Mouse (Mus musculus) midbrain, postnatal 0 days (tissue): ENCODE data around the gene Khk. TPM values are rescaled to one million over a fixed set of nuclear protein-coding genes. Genes with fewer than 3 reads are reported as not detected.

Experiments used
- ATAC-seq: fragments of 200-750 bp; cut with Nextera tagmentation; 2 replicates; pipeline ENCODE4 v1.8.0; 2017; ENCODE audit warnings: moderate number of reproducible peaks, mild to moderate bottlenecking, moderate TSS enrichment, moderate library complexity; ENCODE audit not compliant: low FRiP score
- DNase-seq: peaks from one replicate; pipeline ENCODE4 v3.0.0-alpha.2; 2015; ENCODE audit warnings: low spot score
- H3K27ac ChIP-seq: fragments of 300-500 bp; sonication (generic); 2 replicates; pipeline ENCODE4 v1.5.1; 2014; ENCODE audit warnings: low read depth, mild to moderate bottlenecking, low read length, mixed read lengths
- H3K27me3 ChIP-seq: fragments of 300-500 bp; sonication (generic); 2 replicates; pipeline ENCODE4 v1.6.1; 2014; ENCODE audit warnings: low read length, control low read depth, mixed read lengths; ENCODE audit not compliant: insufficient read depth
- H3K36me3 ChIP-seq: fragments of 300-500 bp; sonication (generic); 2 replicates; pipeline ENCODE4 v1.6.1; 2014; ENCODE audit warnings: low read length, control low read depth, mixed read lengths; ENCODE audit not compliant: insufficient read depth
- H3K4me1 ChIP-seq: fragments of 300-500 bp; sonication (generic); 2 replicates; pipeline ENCODE4 v1.6.1; 2014; ENCODE audit warnings: mild to moderate bottlenecking, control low read depth, antibody characterized with exemption, low read length, mixed read lengths; ENCODE audit not compliant: insufficient read depth
- H3K4me2 ChIP-seq: fragments of 300-500 bp; sonication (generic); 2 replicates; pipeline ENCODE4 v1.6.1; 2014; ENCODE audit warnings: low read depth, mild to moderate bottlenecking, low read length, mixed read lengths; ENCODE audit not compliant: poor library complexity, severe bottlenecking
- H3K4me3 ChIP-seq: fragments of 300-500 bp; sonication (generic); 2 replicates; pipeline ENCODE4 v1.5.1; 2014; ENCODE audit warnings: low read depth, mild to moderate bottlenecking, low read length, moderate library complexity
- H3K9ac ChIP-seq: fragments of 300-500 bp; sonication (generic); replicated peaks from 2 replicates; pipeline ENCODE4 v1.6.1; 2014; ENCODE audit warnings: mild to moderate bottlenecking, low read length, moderate library complexity, mixed read lengths; ENCODE audit not compliant: poor library complexity, severe bottlenecking
- H3K9me3 ChIP-seq: fragments of 300-500 bp; sonication (generic); 2 replicates; pipeline ENCODE4 v1.6.1; 2016; ENCODE audit warnings: low read length, control low read depth
- CTCF ChIP-seq: IDR thresholded peaks from 2 replicates; pipeline ENCODE4 v1.5.1; 2016; ENCODE audit warnings: antibody characterized with exemption, mild to moderate bottlenecking
- WGBS: fragments of 180-500 bp; shearing (Covaris S2); extraction: QIAGEN DNeasy Blood & Tissue Kit; methylation state at CpG from one replicate; pipeline ENCODE4 v1.1.7; 2014; 5-methylcytosine and 5-hydroxymethylcytosine counted together
- polyA plus RNA-seq: library from polyadenylated mRNA; unstranded; fragments of >200 nt; fragmentation: Nextera tagmentation; extraction: Ambion mirVana; gene quantifications from 2 replicates; pipeline ENCODE4 v1.2.1, GENCODE M21; 2015
- total RNA-seq: library from RNA; depleted of rRNA; stranded (reverse); fragments of >200 nt; gene quantifications from 2 replicates; pipeline ENCODE4 v1.2.3, GENCODE M21; 2014

Khk gene
- total and polyA plus RNA-seq, 2 experiments from 2014 or later: 1.4 to 17.6 TPM

DNA sequence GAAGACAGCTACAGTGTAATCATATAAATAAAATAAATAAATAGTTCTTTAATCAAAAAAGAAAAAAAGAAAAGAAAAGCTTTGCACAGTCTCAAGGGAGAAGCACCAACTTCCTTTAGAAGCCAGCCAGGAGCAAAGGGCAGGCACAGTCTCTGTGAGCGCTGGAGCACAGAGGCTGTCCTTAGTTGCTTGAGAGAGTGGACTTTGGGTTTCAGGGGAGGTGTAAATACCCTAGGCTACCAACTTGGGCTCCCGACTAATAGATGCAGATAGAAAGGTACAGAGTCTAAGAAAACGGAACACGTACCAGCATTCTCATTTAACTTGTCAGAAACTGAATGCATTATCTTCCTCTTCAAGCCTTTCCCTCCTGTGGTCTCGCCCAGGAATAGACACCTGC is 27.4 kb downstream of the Khk start:
- Histone ChIP-seq H3K27ac (no peak overlapping the region), H3K9me3 (no peaks in the 10 kb centered on the region), H3K4me3 (no peak overlapping the region), H3K36me3 (peaks cover 15% of the 10 kb centered on the region), H3K4me1 (peaks cover 7% of the 10 kb centered on the region; the same call in 1 of the 2 replicates), H3K27me3 (no peaks in the 10 kb centered on the region), H3K4me2 (peak overlapping the region; percentile 91; the same call in 1 of the 2 replicates), H3K9ac (no peak overlapping the region)
- WGBS: 86% methylated on average over 5 of the region's 5 CpGs
- no peak for TF ChIP-seq CTCF
- no peak for ATAC-seq
- DNase-seq: no peak

DNA sequence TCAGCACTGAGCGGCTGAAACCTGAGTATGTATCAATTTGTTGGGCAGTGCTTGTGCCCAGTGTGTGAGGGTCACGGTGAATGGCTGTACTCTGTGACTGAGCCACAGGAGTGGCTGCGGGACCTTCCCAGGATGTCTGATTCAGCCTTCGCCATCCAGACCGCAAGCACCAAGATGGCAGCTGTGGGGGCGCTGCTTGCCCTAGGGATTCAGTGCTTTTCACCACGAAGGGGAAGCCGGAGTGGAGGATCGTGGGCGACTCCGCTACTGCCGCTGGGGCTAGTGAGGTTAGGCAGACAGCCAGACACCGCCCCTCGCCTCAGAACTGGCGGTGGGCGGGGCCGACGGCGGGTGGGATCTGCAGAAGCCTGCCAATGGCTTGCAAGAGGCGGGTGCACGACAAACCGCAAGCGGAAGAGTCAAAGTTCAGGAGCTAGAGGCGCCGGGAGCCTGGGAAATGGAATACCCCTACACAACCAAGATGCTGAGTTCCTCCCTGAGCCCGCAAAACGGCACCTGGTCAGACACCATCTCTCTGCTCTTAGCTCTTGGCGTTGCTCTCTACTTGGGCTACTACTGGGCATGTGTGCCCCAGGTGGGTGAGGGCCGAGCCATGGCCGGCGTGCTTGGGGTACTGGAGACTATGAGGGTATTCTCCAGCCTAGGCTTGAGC is 28.6 kb downstream of the Khk start:
- Histone ChIP-seq H3K4me3 (peak overlapping the region; percentile 45), H3K9me3 (no peaks in the 10 kb centered on the region), H3K4me1 (peaks cover 3% of the 10 kb centered on the region; the same call in 1 of the 2 replicates), H3K36me3 (peaks cover 26% of the 10 kb centered on the region), H3K9ac (peak overlapping the region; percentile 57), H3K4me2 (peak overlapping the region; percentile 91), H3K27ac (peak overlapping the region; percentile 67), H3K27me3 (no peaks in the 10 kb centered on the region)
- peak; percentile 80 for ATAC-seq
- peak; percentile 94 for DNase-seq
- peak; percentile 54 for TF ChIP-seq CTCF
- WGBS: under 1% methylated on average over 31 of the region's 31 CpGs

DNA sequence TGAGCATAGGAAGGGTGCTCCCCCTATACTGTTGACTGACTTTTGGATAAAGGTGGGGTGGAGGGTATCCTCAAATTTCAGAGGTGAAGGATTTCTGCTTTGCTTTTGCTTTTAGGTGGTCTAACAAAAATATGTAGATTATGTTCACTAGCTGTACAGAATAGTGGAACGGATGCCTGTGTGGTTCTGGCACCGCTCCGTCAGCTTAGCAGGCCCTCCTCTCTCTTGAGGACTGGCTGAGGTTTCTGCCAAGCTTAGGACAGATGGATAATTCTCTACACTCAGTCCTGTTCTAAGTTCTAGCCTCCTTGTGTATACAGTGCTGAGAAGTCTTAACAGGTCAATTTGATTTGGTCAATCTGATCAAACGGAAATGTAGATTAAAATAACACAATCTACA is 29.2 kb downstream of the Khk start:
- H3K4me2 ChIP-seq: peak overlapping the region; percentile 91
- H3K9me3 ChIP-seq: no peaks in the 10 kb centered on the region
- ATAC-seq (no peak), DNase-seq (no peak)
- no peak overlapping the region; the same call in 1 of the 2 replicates for H3K27ac ChIP-seq
- peaks cover 33% of the 10 kb centered on the region for H3K36me3 ChIP-seq
- H3K4me1 ChIP-seq: peaks cover 3% of the 10 kb centered on the region; the same call in 1 of the 2 replicates
- no peak for TF ChIP-seq CTCF
- H3K4me3 ChIP-seq: peak overlapping the region; percentile 45
- WGBS: 39% methylated on average over 4 of the region's 4 CpGs
- H3K9ac ChIP-seq: peak overlapping the region; percentile 57
- no peaks in the 10 kb centered on the region for H3K27me3 ChIP-seq

DNA sequence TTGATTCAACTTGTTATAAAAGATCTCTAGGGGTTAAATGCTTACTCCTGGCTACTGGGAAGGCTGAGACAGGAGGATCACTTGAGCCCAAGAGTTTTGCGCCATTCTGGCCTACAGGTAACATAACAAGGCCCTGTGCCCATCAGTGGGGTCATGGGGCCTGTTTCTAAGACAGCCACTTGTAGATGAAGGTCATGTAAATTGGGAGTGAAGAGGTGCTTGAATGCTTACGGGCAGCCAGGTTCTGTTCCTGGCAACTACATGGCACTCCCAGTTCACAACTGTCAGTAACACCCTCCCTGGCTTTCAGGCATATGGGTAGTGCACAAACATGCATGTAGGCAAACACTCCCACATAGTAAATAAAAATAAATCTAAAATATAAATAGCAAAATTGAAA is 29.7 kb downstream of the Khk start:
- Histone ChIP-seq H3K27ac (no peak overlapping the region), H3K9me3 (no peaks in the 10 kb centered on the region), H3K36me3 (peaks cover 38% of the 10 kb centered on the region), H3K9ac (no peak overlapping the region), H3K27me3 (no peaks in the 10 kb centered on the region), H3K4me1 (peaks cover 3% of the 10 kb centered on the region; the same call in 1 of the 2 replicates), H3K4me2 (no peak overlapping the region), H3K4me3 (no peak overlapping the region)
- DNase-seq (no peak), ATAC-seq (no peak)
- TF ChIP-seq CTCF: no peak
- WGBS: 91% methylated on average over 2 of the region's 2 CpGs

DNA sequence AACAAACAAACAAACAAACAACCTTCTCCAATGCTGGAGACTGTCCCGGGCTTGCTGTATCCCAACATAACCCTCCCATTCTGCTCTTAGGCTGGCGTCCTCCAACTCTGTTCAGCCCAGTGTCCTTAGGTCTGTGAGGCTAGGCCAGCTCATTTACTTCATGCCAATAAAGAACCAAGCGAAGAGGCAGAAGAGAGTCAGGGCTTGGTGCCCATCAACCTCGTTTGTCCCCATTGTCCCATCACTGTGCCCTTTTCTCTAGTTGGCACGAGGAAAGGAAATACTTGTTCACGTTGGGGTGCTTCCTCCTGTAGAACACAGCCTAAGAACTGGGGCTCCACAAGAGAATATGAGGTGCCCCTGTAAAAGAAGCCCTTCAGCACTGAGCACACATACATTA is 30.5 kb downstream of the Khk start:
- ATAC-seq (no peak), DNase-seq (peak; percentile 58)
- H3K9ac ChIP-seq: no peak overlapping the region
- H3K4me1 ChIP-seq: peaks cover 3% of the 10 kb centered on the region; the same call in 1 of the 2 replicates
- H3K27me3 ChIP-seq: no peaks in the 10 kb centered on the region
- no peak overlapping the region for H3K4me3 ChIP-seq
- no peak overlapping the region for H3K4me2 ChIP-seq
- H3K27ac ChIP-seq: no peak overlapping the region
- peaks cover 40% of the 10 kb centered on the region for H3K36me3 ChIP-seq
- TF ChIP-seq CTCF: no peak
- WGBS: 73% methylated on average over 6 of the region's 6 CpGs
- H3K9me3 ChIP-seq: no peaks in the 10 kb centered on the region

DNA sequence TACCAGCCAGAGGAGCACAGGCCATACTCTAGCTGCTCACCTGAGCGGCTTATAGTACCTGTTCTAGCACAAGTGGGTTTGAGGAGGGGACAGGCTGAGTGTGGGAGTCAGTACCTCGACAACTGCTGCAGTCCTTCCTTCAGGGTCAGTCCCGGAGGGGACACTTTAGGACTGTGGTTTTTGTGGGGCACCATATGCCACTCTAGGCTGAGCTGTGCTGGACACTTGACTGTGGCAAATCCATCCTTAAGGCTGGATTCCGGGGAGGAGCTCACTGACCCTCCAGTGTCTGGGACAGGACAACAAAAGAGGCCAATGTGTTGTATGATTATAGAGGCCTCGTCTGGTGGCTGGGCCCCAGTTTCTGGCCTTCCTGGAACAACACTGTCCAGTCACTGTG is 31.3 kb downstream of the Khk start:
- no peak overlapping the region for H3K27ac ChIP-seq
- WGBS: 83% methylated on average over 5 of the region's 5 CpGs

More for the DNA sequence above, 31.3 kb downstream of the Khk start:
- no peak overlapping the region for H3K4me3 ChIP-seq
- ATAC-seq (no peak), DNase-seq (no peak)
- H3K36me3 ChIP-seq: peaks cover 40% of the 10 kb centered on the region
- H3K4me2 ChIP-seq: no peak overlapping the region
- H3K9me3 ChIP-seq: no peaks in the 10 kb centered on the region
- no peaks in the 10 kb centered on the region for H3K27me3 ChIP-seq
- H3K4me1 ChIP-seq: peaks cover 4% of the 10 kb centered on the region; the same call in 1 of the 2 replicates
- TF ChIP-seq CTCF: no peak
- H3K9ac ChIP-seq: no peak overlapping the region
